Mouse (Mus musculus): Measurements from ENCODE around the gene Camta1.

Gene Camta1

DNA sequence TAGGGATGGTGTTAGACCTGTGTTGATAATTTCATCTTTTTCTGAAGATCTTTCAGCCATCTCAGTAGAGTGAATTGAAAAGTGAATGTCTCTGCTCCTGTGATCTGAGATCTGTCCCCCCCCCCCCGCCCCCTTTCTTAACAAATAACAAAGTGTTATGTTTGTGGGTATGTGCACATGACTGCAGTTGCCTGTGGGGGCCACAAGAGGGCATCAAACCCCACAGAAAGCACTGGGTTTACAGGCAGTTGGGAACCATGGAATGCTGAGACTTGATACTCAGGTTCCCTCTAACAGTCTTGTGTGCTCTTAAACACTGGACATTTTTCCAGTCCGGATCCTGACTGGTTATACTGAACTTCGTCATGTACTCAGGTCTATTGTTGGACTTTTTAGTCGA is 350.6 kb downstream of the Camta1 start:
- DNase-seq: no peak

DNA sequence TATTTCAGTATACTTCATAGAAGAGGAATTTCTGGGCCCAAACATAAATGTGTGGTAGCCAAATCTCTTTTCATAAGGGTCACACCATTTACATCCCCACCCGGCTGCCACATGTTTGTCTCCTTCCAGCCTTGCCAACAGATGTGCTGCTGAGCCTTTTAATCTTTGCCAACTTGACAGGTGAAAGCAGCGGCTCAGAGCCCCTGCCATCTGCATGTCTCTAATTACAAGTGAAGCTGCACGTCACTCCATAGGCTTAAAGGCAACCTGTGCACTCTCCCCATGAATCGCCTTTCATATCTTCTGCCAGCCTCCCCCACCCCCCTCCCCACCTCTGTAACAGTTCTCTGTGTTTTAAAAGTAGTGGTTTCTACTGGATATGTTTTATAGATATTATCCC is 351.3 kb downstream of the Camta1 start:
- no peak for DNase-seq

DNA sequence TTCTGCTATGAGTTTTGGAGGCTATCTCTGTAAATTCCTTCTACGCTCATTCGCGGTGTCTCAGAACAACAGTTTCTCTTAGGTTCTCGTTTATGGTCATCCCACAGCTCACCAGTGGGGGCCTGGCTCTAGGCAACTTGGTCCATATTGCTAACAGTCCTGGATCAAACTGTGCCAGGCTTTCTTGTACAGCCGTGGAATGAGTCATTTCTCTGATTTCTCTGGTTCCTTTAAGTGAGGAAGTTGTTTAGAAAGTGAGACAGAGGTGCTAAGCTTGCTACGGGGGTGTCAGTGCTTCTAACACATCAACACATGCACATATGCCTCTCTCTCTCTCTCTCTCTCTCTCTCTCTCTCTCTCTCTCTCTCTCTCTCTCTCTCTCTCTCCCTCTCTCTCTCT is 355.0 kb downstream of the Camta1 start:
- no peak for DNase-seq

DNA sequence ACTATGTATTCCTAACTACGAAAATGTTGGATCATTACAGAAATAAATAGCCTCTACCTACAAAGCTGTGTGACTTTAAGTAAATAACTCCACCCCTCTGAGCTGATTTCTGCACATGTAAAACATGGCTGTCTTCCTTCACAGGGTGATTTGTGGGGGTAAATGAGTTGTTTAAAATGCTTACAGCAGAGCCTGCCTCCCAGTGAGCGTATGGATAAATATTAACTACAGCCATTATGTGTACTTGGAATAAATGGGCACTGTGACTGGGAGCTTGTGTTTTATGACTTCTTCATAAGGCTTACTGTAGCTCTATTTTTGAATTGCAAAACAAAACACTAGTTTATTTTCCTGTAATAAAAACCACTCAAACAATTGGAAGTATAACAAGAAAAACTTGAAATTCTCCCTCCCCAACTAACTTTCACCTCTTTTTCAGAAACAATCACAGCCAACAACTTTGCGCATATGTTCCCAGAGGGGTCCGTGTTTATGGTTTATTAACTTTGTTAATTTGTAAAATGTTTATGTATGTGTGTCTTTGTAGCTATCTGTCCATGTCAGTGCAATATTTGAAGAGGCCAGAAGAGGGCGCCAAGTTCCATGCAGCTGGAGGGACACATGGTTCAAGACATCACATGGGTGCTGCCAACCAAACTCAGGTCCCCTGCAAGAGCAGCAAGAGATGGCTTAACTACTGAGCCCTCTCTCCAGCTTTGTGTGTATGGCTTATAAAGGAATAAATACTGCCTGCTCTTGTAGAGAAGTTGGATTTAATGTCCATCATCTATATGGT is 363.0 kb downstream of the Camta1 start:
- DNase-seq: no peak

DNA sequence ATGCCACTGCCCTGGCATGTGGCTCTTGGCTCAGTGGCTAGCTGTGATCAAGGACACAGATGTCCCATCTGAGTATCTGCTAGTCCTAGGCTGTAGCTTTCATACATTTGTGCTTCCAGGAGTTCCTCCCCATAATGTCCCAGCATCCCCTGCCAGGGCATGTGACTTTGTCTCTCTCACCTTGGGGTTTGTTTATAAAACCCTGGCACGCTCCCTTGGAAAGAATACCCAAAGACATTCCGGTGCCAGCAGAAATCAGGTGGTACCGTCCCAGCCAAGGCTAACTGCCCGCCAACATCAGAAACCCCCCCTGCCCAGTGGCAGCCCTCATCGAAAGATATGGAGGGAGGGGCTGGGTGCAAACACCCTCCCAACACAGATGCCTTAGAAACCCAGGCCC is 365.1 kb downstream of the Camta1 start:
- peak; percentile 30 to 31 for DNase-seq

DNA sequence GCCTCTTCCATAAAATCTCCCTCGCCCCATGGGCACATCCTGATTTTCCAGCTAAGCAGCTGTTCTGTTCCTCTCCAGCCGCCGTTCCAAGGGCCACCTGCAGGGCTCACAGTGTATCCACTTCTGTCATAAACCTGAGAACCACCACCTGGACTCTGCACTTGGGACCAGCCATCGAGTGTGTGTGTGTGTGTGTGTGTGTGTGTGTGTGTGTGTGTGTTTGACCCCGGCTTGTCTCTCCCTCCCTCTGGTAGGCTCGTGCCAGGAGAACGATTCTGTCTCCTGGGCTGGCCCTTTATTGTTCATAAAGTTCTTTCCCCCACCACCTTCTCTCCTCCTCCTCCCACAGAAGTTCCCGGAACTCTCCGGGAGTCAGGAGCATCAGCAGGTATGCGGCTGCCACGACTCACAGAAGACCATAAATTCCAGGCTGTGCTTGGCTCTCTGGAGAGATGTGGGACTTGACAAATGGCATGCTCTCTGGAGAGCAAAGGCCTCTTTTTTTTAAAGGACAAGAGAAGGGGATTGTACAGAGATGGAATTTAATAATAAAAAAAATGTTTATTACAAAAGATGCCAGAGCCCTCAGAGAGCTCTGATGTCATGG is 366.3 kb downstream of the Camta1 start:
- no peak for DNase-seq

DNA sequence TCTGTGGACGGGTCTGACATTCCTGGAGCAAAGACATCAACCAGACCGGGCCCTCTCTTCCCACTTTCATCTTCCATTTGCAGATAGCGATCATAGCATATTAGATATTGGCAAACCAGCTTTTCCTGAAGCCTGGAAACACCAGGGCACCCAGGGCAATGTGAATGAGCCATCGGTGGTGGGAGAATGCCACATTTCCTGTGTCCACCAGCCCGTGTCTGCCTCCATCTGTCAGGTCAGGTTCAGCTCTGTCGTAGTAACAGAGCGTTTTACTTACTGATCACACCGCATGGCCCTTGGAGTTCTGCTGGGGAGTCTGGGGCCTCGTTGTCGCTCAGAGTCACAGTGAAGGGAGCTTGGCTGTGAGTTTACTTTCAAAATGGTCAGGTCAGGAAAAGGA is 368.9 kb downstream of the Camta1 start:
- peak; percentile 77 to 81 for DNase-seq

DNA sequence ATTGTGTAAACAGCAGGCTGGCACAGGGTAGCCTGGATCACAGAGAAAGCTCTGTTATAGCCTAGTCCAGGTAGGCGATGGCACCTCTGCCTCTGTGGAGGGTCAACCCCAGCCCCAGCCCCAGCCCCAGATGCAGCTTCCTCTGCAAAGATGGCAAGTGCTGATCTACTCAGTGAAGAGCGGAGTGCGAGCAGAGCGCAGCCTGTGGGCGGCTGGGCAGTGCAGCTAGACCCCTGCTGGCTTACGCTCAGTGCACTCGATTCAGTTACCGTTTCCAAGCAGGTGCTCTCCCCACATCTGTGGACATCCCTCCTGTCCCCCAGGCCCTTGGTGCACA is 377.7 kb downstream of the Camta1 start:
- DNase-seq: no peak

DNA sequence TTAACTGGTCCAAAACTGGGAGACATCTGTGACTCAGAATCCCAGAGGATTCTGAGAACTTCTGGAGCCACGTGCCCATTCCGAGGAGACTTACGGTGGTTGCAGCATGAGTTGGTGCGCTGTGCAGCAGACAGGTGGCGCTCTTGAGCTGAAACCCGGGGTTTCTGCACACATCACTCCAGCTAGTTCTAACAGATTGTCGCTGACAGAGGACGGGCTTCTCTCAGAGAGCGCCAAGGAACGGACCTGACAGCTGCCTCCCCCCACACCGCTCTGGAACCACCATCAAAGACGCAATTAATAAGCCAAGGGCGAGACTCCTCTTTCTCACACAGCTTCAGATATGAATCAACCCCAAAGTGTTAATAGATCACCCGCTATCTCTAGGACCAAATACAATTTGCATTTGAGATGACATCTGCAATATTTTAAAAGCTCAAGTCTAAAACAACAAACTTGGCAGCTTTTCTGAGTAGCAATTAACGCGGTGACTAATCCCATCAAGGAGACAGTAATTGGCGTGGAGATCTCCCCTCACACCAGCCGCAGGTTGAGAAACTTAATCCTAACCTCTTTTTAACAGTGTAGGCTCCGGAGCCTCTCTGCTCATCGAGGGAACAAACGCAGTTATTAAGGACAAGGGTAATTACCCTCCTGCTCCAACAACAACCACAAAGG is 378.2 kb downstream of the Camta1 start:
- peak; percentile 93 to 95 for DNase-seq

DNA sequence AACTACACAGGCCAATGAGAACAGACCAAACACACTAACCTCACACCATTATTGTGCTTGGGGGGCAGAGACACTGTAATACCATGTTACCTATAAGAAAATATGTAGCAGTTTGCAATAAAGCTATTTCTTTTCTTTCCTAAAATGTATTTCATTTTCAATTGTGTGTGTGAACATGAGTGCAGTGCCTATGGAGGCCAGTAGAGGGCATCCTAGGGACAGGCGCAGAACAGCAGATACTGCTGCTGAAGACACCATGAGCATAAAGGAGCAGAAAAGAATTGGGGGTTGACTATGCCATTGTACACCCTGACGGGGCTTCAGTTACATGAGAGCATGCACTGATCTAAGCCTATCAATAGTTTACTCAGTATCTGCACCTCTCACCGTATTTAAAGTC is 380.7 kb downstream of the Camta1 start:
- DNase-seq: no peak

DNA sequence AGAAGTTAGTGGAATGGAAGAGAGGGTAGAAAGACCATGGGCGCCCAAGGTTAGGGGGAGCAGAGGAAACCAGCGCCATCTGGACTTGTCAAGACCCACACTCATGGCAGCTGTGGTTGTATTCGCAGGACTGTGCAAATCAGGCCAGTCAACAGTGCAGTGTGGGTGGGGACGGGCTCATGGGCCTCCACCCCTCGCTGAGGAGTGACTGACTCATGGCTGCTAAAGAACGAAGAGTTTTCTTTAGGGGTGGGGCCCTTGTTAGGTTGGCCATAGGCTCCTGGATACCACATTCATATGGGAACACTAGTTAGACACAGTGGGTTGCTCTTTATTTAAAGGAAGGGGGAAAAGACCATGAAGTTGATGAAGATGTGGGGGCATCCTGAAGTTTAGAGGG is 383.7 kb downstream of the Camta1 start:
- DNase-seq: no peak

DNA sequence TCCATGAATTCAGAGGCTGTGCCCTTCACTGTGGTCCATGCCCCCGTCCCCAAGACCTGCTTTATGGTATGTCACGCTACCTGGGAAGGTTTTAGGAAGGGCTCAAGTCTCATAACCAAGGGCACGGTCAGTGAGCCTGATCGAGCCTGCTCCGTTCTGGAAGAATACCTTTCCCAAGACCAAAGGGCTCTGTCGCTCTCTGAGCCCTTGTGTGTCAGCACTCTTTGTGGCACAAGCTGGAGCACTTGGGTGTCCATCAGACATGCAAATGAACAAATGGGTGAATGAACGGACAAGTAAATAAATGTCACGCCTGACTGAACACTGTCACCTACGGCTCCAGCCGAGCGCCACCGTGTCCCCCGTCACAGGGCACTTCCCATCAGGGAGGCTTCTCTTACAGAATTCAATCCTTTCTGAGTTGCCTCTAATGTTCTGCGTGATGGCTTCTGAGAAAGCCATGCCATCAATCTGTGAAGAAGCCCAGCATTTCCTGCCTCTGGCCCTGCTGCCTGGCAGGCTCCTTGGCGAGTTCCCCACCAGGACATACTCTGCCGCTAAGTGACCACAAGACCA is 386.7 kb downstream of the Camta1 start:
- no peak for DNase-seq

DNA sequence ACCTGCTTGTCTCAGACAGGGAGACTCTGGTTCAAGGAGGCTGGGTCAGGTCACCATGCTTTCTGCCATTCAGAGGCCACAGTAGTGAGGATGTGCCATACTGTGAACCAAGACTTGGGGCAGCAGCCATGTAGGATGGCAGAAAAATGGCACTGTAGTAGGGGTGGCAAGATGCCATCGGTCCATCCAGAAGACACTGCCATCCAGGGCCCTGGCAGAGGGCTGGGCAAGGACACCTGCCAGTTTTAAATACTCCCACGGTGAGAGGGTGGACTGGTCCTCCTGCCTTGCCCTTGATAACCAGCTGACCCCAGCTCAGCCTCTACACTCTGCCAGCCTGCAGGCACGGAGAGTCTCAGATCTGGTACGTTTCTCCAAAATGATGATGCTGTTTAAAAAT is 389.8 kb downstream of the Camta1 start:
- peak; percentile 68 to 74 for DNase-seq

DNA sequence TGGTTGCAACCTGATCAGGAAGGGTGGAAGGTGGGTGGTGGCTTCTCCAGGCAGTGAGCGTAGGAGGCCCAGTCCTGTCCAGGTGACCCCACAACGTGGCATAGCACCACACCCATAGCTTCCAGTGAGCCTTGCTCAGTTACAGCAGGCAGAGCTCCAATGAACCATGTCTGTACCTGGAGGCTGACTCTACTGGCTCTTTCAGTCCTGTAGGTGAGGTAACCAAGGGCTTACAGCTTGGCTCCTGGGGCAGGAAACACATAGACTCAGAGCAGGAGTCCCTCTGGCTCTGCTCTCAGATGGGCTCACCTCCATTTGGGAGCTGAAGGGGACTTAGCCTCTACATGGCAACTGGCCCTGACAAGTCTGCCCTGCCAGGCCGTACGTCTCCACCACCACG is 393.3 kb downstream of the Camta1 start:
- peak in 1 of 2 experiments; percentile 39 for DNase-seq

DNA sequence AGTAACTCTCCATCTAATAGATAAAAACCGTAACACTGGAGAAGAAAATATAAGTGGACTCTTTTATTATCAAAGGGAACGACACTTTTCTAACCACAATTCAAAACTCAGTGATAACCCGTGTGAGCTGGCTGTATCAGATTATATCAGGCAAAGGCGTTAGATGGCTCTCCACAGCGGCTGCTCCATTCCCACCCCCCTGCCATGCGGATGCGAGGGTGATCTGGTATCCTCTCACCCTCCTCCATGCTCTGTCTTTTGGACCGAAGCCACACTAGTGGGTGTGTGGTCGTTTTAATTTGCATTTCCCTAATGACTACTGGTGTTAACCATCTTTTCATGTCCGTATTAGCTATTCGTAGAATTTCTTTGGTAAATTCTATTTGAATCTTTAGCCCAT is 403.0 kb downstream of the Camta1 start:
- DNase-seq: peak; percentile 49 to 65

DNA sequence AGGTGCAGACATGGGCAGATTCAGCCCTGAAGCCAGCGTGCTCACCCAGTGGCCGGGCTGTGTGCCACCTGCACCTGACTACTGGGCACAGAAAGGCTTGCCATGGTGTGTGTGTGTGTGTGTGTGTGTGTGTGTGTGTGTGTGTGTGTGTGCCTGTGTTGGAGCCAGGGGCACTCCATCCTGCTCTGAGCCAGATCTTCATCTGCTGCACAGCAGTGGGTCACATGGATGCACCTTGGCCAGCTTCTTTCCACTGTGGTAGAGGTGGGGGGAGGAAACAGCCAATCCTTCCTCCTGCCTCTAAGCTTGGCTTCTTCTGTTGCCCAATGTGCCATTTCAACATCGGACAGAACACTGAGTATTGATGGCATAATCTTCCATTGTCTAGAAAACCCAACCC is 407.1 kb downstream of the Camta1 start:
- DNase-seq: peak; percentile 87 to 91

DNA sequence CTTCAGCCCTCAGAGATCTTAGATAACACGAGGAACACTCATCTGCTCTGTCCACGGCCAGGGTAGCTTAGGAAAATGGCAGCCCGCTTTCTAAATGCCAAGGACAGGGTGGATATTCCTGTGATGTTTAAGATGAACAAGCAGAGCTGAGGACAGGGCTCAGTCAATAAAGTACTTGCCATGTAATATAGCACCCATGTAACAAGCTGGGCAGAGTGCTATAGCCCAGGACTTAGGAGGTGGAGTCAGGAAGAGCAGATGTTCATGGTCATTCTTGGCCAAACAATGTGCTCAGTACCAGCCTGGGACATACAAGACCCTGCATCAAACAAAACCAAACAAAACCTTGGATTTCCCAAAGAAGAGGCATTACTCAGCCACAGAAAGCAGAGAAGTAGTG is 407.6 kb downstream of the Camta1 start:
- DNase-seq: peak; percentile 52 to 59

DNA sequence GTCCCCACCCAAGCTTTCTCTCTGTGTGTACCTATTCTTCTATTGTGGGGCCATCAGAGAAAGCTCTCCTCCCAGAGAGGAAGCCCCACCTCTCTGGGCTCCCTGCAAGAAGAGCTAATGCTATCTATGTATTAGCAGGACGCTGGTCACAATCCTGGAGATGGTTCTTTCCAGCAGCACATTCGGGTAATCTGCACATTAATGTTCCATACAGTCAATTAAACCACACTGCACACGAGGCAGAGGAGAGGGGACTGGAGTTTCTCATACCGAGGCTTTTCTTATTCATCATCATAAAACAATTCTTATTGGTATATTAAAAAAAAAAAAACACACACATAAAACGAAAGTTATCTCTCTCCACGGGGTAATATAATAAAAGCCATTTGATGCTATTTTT is 409.8 kb downstream of the Camta1 start:
- DNase-seq: no peak

DNA sequence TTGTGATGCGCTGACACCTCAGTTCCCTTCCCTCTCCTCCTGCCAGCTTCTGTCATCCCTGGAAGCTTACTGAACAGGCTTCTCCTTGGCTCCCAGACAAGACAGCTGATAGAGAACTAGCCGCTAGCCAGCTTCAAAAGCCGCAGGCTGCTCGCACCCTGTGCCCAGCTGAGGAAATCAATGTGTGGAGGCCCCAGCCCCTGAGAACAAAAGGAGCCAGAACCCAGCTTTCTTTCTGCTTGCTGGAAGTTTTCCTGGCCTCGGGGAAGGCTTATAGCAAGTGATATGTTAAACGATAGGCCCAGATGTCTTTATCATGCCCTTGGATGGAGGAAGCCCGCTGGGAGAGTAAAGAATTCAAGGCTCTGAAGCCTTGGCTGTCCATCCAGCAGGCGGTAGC is 411.7 kb downstream of the Camta1 start:
- peak; percentile 72 to 77 for DNase-seq

DNA sequence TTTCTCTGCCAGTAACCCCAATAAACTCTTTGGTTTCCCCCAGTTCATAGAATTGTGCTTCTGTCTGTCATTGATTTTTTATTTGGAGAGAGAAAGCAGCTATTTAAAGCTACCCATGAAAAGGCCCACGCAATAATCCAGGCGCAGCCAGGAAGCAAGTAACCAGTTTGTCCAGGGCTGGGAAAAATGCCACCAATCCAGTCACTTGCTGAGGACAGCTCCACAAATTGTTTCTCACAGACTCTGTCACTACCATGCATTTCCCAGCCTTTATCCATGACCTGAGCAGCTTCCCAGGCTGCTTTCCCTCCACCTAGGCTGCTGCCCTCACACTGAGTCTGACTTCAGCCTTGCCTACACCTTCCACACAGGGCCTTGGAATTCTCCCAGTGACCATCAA is 413.3 kb downstream of the Camta1 start:
- peak; percentile 60 to 63 for DNase-seq

DNA sequence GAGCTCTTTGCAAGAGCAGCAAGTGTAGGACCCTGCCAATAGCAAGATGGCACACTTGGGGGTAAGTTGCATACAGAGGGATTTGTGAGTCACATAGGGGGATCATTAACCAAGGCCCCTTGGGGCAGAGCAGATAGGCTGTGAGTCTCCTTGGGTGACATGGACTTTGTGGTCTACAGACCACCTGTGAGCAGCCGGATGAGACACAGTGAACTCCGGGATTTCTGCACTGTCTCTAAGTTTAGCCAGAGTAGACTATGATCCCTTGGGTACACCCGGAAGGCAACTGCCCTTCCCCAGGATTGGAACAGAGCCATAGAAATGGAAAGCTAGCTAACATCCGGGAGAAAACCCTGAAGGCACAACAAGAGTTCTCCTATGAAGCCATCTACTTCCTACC is 417.0 kb downstream of the Camta1 start:
- DNase-seq: no peak

DNA sequence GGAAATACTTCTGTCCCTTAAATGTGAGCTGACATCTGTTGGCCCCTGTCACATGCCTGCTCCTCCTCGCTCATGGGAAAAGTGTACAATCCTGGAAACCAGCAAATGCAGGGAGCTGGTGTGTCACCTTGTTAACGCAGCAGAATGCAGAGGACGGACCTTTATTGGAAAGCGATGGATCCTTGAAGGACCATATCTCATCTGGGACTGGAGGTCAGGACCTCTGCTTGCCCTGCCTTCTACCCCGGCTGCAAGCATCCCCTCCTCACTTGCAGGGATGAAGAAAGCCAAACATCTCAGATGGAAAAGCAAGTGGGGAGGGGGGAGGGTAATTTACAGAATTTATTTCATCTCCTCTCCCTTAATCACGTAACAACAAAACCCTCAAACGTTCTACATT is 423.1 kb downstream of the Camta1 start:
- DNase-seq: no peak

DNA sequence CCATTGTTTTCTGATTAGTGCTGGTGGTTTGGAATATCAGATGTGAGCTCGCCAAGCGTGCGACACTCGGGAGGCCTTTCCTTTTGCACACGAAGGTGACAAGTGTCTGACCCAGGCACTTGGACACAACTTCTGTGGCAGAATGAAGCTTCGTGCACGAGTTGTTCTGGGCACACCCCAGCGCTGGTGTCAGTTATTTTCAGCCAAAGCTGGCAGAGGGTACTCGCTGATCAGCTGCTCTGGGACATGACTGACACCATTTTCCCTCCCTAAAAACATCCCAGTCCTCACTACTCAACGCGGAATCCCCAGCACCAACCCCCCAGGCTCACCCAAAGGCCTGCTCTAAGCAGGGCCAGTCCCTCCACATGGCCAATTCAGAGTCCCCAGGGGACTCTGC is 423.8 kb downstream of the Camta1 start:
- DNase-seq: no peak

DNA sequence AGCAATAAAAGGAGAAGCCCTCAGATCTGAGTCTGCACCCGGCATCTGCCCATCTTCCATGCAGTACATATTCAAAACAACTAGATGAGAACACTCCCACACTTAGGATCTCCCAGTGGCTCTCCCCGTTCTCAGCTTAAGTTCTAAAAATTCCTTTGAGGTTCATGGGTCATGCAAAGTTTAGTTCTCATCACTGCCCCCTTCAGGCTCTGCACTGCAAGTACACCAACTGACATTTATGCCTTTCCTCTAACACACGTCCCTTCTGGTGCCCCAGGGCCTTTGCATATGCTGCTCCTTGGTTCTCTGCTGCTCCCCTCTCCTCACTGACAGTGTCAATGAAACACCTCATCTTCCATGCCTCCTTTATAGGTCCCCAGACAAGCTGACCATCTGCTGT is 436.5 kb downstream of the Camta1 start:
- no peak for DNase-seq
